Mouse (Mus musculus) lung, postnatal 0 days (tissue): Measurements from ENCODE around the gene Qrich2. TPM values are rescaled to one million over a fixed set of nuclear protein-coding genes. Genes with fewer than 3 reads are reported as not detected.
"Not testable (repeated sequence)": the region's sequence is repeated elsewhere in the genome, so short reads cannot be mapped to it uniquely, and the experiment has no call there.

Experiments used
- ATAC-seq: fragments of 200-750 bp; cut with Nextera tagmentation; 2 replicates; pipeline ENCODE4 v1.8.0; 2017; ENCODE audit warnings: moderate library complexity
- DNase-seq: peaks from one replicate; pipeline ENCODE4 v3.0.0-alpha.2; 2016; ENCODE audit warnings: low spot score
- H3K27ac ChIP-seq: fragments of 300-500 bp; sonication (generic); 2 replicates; pipeline ENCODE4 v1.5.1; 2014; ENCODE audit warnings: antibody characterized with exemption, mild to moderate bottlenecking, low read length, mixed read lengths
- H3K27me3 ChIP-seq: fragments of 300-500 bp; sonication (generic); replicated peaks from 2 replicates; pipeline ENCODE4 v1.6.1; 2014; ENCODE audit warnings: low read length, mixed read lengths; ENCODE audit not compliant: insufficient read depth
- H3K36me3 ChIP-seq: fragments of 300-500 bp; sonication (generic); 2 replicates; pipeline ENCODE4 v1.6.1; 2014; ENCODE audit warnings: low read length, mixed read lengths; ENCODE audit not compliant: insufficient read depth
- H3K4me1 ChIP-seq: fragments of 300-500 bp; sonication (generic); 2 replicates; pipeline ENCODE4 v1.6.1; 2014; ENCODE audit warnings: antibody characterized with exemption, low read depth, low read length, mixed read lengths; ENCODE audit not compliant: insufficient read depth
- H3K4me2 ChIP-seq: fragments of 300-500 bp; sonication (generic); replicated peaks from 2 replicates; pipeline ENCODE4 v1.6.1; 2014; ENCODE audit warnings: low read depth, mild to moderate bottlenecking, low read length, moderate library complexity, mixed read lengths
- H3K4me3 ChIP-seq: fragments of 300-500 bp; sonication (generic); 2 replicates; pipeline ENCODE4 v1.5.1; 2014; ENCODE audit warnings: low read depth, low read length
- H3K9ac ChIP-seq: fragments of 300-500 bp; sonication (generic); replicated peaks from 2 replicates; pipeline ENCODE4 v1.6.1; 2014; ENCODE audit warnings: low read depth, mild to moderate bottlenecking
- H3K9me3 ChIP-seq: fragments of 300-500 bp; sonication (generic); 2 replicates; pipeline ENCODE4 v1.6.1; 2016; ENCODE audit warnings: low read length, mixed read lengths
- CTCF ChIP-seq: IDR thresholded peaks from 2 replicates; pipeline ENCODE4 v1.5.1; 2016; ENCODE audit warnings: antibody characterized with exemption, mild to moderate bottlenecking
- EP300 ChIP-seq: IDR thresholded peaks from 2 replicates; pipeline ENCODE4 v1.6.1; 2016; ENCODE audit warnings: antibody characterized with exemption, mild to moderate bottlenecking, control low read depth
- WGBS: fragments of 180-500 bp; shearing (Covaris S2); extraction: QIAGEN DNeasy Blood & Tissue Kit; methylation state at CpG from one replicate; pipeline ENCODE4 v1.1.7; 2014; 5-methylcytosine and 5-hydroxymethylcytosine counted together
- polyA plus RNA-seq: library from polyadenylated mRNA; unstranded; fragments of >200 nt; fragmentation: Nextera tagmentation; extraction: Ambion mirVana; gene quantifications from 2 replicates; pipeline ENCODE4 v1.2.1, GENCODE M21; 2015

The Qrich2 gene
- polyA plus RNA-seq, 1 experiment from 2014 or later: 0.05 TPM

DNA sequence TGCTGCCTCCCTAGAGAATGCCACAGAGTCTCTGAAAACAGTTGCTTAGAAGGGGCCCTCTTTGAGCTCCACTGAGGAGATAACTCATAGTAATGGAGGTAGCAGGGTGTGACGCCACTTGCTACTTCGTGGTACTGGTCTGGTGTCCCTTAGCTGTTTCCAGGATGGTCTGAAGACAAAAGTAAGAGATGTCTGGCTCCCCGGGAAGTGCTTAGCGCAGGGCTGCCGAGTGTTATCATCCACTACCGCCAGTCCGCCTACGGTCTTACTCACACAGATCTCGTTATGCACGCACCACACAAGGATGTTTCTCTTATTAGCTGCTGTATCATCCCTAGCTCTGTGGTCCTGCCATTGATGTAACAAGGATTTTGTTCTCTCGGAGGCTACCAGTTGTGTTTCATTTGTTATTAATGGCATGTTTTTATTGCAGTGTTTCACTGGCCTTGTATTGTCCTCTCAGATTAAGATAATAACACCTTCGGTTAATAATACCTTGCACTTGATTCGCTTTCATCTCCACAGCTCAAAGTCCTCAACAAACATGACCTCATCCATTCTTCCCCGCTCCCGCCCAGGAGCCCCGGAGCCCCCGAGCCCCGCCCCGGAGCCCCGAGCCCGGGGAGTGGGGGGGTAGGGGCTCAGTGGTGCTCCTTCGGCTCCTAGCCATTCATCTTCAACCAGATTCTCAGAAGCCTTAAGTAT, 35.2 kb downstream of the Qrich2 start:
- no peak overlapping the region for H3K27ac ChIP-seq
- no peaks in the 10 kb centered on the region for H3K27me3 ChIP-seq
- H3K4me3 ChIP-seq: no peak overlapping the region
- no peaks in the 10 kb centered on the region for H3K36me3 ChIP-seq
- H3K4me1 ChIP-seq: peaks cover 7% of the 10 kb centered on the region; the same call in 1 of the 2 replicates
- TF ChIP-seq CTCF: no peak
- TF ChIP-seq EP300: no peak
- no peaks in the 10 kb centered on the region for H3K9me3 ChIP-seq
- ATAC-seq: no peak
- no peak overlapping the region for H3K4me2 ChIP-seq
- no peak for DNase-seq
- H3K9ac ChIP-seq: 0 out of 2 replicates have a peak overlapping the region, but pooled peaks have one; percentile 23
- WGBS: 24% methylated on average over 22 of the region's 22 CpGs

DNA sequence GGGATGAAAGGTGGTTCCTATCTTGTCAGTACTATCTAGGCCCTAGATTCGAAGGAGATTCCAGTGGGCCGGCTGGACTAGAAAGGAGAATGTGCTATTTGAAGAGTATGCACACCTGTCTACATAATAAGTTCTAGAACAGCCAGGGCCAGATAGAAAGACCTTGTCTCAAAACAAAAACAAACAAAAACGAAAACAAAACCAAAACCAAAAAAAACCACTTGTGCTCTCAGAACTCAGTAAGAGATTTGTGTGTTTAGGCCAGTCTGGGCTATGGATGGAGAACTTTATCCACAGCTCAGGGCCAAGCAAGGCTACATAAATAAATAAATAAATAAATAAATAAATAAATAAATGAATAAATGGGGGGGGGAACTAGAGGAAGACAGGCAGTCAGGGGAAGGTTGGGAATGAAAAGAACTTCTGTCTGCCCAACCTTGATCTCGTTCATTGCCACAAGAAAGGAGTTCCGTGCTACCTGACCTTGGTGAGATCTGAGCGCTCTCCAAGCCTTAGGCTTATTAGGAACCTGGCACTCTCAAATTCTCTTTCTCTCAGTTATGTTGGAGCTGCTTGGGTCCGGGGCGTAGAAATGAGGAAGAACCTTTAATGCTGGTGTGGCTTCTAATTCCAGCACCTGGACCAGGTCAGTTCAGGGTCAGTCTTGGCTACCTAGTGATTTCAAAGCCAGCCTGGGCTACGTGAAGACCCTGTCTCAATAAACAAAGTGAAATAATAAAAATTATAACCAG, 36.0 kb downstream of the Qrich2 start:
- ATAC-seq: no peak
- WGBS: 78% methylated on average over 9 of the region's 9 CpGs
- H3K27ac ChIP-seq: no peak overlapping the region
- no peaks in the 10 kb centered on the region for H3K9me3 ChIP-seq
- TF ChIP-seq EP300: no peak
- no peak for TF ChIP-seq CTCF
- no peak overlapping the region for H3K4me3 ChIP-seq
- peaks cover 3% of the 10 kb centered on the region; the same call in 1 of the 2 replicates for H3K4me1 ChIP-seq
- H3K27me3 ChIP-seq: no peaks in the 10 kb centered on the region
- H3K9ac ChIP-seq: no peak overlapping the region
- H3K36me3 ChIP-seq: no peaks in the 10 kb centered on the region
- no peak for DNase-seq
- H3K4me2 ChIP-seq: no peak overlapping the region

DNA sequence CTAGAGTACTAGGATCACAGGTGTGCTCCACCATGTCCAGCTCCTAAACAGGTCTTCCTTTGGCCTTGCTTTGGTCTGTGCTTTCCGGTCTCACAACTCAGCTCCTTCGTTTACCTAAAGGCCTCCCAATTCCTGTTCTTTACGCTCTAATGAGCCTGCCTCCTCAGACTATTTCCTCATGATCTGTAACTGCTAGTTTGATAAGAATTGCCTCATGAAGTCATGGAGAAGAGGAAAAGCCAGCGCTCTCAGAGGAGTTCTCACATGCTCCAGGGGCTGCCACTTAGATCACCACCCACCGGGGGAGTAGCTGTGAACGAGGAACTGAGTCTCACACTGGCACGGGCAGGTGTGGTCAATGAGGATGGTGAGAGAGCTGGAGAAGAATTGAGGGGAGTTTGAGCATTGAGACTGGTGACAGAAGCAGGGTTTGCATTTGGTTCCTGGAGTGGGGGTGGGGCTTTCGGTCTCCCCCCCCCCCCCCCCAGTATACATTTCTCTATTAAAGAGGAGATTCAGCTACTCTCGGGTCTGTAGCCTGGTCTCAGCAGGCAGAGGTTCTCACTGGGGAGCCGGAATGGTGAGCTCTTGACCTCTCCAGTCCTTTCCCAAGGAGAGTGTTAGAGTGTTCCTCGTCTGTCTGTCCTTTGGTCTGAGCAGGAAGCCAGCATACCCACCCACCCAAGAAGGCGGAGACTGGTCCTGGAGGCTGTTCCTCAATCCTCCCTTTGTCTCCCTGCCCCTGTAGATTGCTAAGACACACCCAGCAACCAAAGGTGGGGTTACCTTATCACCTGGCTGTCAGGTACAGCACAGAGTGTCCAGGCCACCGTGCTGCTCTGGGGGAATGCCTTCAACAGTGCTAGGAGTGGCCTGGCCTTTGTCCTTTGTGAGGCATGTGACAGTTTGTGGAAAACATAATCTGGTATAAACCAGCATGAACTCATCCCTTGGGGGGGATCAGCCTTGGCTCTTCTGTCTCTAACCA, 36.9 kb downstream of the Qrich2 start:
- H3K9ac ChIP-seq: no peak overlapping the region
- H3K9me3 ChIP-seq: no peaks in the 10 kb centered on the region
- 24% methylated on average over 11 of the region's 13 CpGs for WGBS
- no peaks in the 10 kb centered on the region for H3K27me3 ChIP-seq
- ATAC-seq: no peak
- peak; percentile 34 for DNase-seq
- H3K36me3 ChIP-seq: no peaks in the 10 kb centered on the region
- no peak overlapping the region for H3K4me3 ChIP-seq
- no peak overlapping the region for H3K27ac ChIP-seq
- no peak overlapping the region for H3K4me2 ChIP-seq
- TF ChIP-seq CTCF (no peak), EP300 (0 out of 2 replicates have a peak, but pooled peaks have one; percentile 43)
- H3K4me1 ChIP-seq: 0 out of 2 replicates have a peak, but pooled peaks cover 3% of the 10 kb centered on the region

DNA sequence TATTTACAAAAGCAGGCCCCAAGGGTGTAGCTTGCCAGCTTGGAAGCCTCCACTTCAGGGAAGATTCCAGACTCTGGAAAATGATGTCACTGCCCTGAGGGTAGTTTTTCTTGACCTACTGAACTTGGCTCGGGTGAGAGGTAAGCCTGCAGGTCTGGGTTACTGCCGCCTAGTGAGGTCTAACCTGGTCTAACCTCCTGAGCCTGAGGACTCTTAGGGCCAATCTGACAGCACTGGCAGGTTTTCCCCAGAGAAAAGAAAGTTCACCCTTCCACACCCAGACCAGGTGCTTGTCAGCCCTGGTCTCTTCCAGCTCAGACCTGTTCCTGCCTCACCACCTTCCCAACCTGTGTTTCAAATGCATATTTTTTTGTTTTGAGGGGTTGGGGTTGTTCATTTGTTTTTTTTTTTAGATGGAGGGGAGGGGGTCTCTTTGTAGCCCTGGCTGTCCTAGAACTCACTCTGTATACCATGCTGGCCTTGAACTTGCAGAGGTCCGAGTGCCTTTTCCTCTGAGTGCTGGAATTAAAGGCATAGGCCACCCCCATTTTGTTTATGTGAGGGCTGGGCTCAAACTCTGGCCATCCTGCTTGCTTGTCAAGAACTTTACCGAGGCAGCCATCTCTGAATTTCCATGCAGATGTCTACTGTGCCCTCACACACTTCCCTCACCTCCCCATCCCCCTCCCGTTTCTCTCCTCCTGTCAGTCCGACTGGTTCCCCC, 39.0 kb downstream of the Qrich2 start:
- H3K9ac ChIP-seq: no peak overlapping the region
- H3K27me3 ChIP-seq: no peaks in the 10 kb centered on the region
- H3K4me1 ChIP-seq: 0 out of 2 replicates have a peak, but pooled peaks cover 3% of the 10 kb centered on the region
- ATAC-seq: no peak
- no peaks in the 10 kb centered on the region for H3K36me3 ChIP-seq
- WGBS: 68% methylated on average over 6 of the region's 6 CpGs
- no peaks in the 10 kb centered on the region for H3K9me3 ChIP-seq
- H3K4me2 ChIP-seq: no peak overlapping the region
- H3K27ac ChIP-seq: no peak overlapping the region
- H3K4me3 ChIP-seq: no peak overlapping the region
- no peak for DNase-seq
- TF ChIP-seq EP300 (no peak), CTCF (no peak)

DNA sequence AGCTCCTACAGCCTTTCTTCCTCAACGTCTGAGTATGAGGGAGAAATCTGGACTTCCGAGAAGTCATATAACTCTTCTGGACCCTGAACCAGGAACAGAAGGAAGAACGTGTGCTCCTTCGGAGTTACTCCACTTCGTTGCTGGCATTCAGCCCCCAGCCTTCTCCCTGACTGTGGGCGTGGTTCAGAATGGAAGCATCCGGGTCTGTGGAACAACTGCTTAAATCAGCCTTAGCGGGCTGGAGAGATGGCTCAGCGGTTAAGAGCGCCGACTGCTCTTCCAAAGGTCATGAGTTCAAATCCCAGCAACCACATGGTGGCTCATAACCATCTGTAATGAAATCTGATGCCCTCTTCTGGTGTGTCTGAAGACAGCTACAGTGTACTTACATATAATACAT, 39.7 kb downstream of the Qrich2 start:
- not testable (repeated sequence) for H3K27ac ChIP-seq, H3K4me2 ChIP-seq, H3K4me1 ChIP-seq, H3K9ac ChIP-seq, H3K36me3 ChIP-seq, H3K9me3 ChIP-seq, H3K27me3 ChIP-seq, ATAC-seq, H3K4me3 ChIP-seq, DNase-seq
- 71% methylated on average over 11 of the region's 11 CpGs for WGBS
